Mouse (Mus musculus) ES-Bruce4 (cell line): Measurements from ENCODE around the gene Fam183b.
"Not testable (repeated sequence)": the region's sequence is repeated elsewhere in the genome, so short reads cannot be mapped to it uniquely, and the experiment has no call there.

Experiments
- CTCF ChIP-seq: IDR thresholded peaks from one replicate; pipeline ENCODE4 v1.8.1; 2011; ENCODE audit warnings: low read depth, low read length
- POLR2A ChIP-seq: IDR thresholded peaks from one replicate; pipeline ENCODE4 v1.8.1; 2011; ENCODE audit warnings: low read length; ENCODE audit not compliant: insufficient read depth

GRCm38 (mm10) chr11:58814700-58815099, 12.9 kb upstream of the Fam183b start, which contains the start of gene Olfr313:
- TF ChIP-seq POLR2A, CTCF: not testable (repeated sequence)
